Mouse (Mus musculus): ENCODE results near the gene Pecr. TPM values are rescaled to one million over a fixed set of nuclear protein-coding genes. Genes with fewer than 3 reads are reported as not detected.

Gene Pecr
- polyA plus RNA-seq, 1 experiment from 2014 or later: 8.7 TPM

- H3K4me3 ChIP-seq: peak within 1 kb of the TSS; percentile 64
- peak within 1 kb of the TSS; percentile 69 for H3K4me2 ChIP-seq
- under 1% methylated on average over 21 of the region's 21 CpGs for WGBS
Observed at GRCm38 (mm10) chr1:72307317-72307798, 23.2 kb upstream of the Pecr start, which contains the start of gene Xrcc5. Gene Xrcc5 (plus strand): TSS chr1:72307421.

GRCm38 (mm10) chr1:72306679-72307181, 22.6 kb upstream of the Pecr start:
- peak overlapping the region; percentile 69 for H3K4me2 ChIP-seq

More at GRCm38 (mm10) chr1:72307317-72307798, 23.2 kb upstream of the Pecr start, which contains the start of gene Xrcc5:
- Histone ChIP-seq H3K27me3 (no peaks in the 10 kb centered on the region), H3K4me1 (replicated peaks) (peaks cover 29% of the 10 kb centered on the region), H3K27ac (replicated peaks) (peak within 1 kb of the TSS; percentile 92), H3K36me3 (peaks cover 4% of the 10 kb centered on the region; the same call in 1 of the 2 replicates), H3K9ac (peak within 1 kb of the TSS; percentile 83), H3K9me3 (no peaks in the 10 kb centered on the region)
- peak; percentile 99 for ATAC-seq (ENCODE audit: low read depth)

GRCm38 (mm10) chr1:72306241-72306640, 22.1 kb upstream of the Pecr start:
- Histone ChIP-seq H3K27me3 (no peaks in the 10 kb centered on the region), H3K4me1 (replicated peaks) (peaks cover 29% of the 10 kb centered on the region), H3K4me3 (no peak overlapping the region; the same call in 1 of the 2 replicates), H3K4me2 (peak overlapping the region; percentile 69), H3K9me3 (no peaks in the 10 kb centered on the region), H3K36me3 (peaks cover 6% of the 10 kb centered on the region), H3K9ac (0 out of 2 replicates have a peak overlapping the region, but pooled peaks have one; percentile 83), H3K27ac (replicated peaks) (peak overlapping the region; percentile 55)
- ATAC-seq (ENCODE audit: low read depth): no peak
- 33% methylated on average over 3 of the region's 3 CpGs for WGBS

More at GRCm38 (mm10) chr1:72306679-72307181, 22.6 kb upstream of the Pecr start:
- Histone ChIP-seq H3K9ac (peak overlapping the region; percentile 83), H3K4me3 (peak overlapping the region; percentile 64), H3K9me3 (no peaks in the 10 kb centered on the region), H3K27ac (replicated peaks) (peak overlapping the region; percentile 92), H3K36me3 (peaks cover 3% of the 10 kb centered on the region; the same call in 1 of the 2 replicates), H3K27me3 (no peaks in the 10 kb centered on the region), H3K4me1 (replicated peaks) (peaks cover 29% of the 10 kb centered on the region)
- ATAC-seq (ENCODE audit: low read depth): peak; percentile 85
- 2% methylated on average over 11 of the region's 11 CpGs for WGBS

- Histone ChIP-seq H3K9ac (no peak overlapping the region), H3K27ac (replicated peaks) (no peak overlapping the region), H3K4me1 (replicated peaks) (peaks cover 6% of the 10 kb centered on the region), H3K9me3 (no peaks in the 10 kb centered on the region), H3K4me2 (no peak overlapping the region), H3K27me3 (no peaks in the 10 kb centered on the region), H3K36me3 (peaks cover 43% of the 10 kb centered on the region), H3K4me3 (no peak overlapping the region)
- WGBS: 87% methylated on average over 1 of the region's 1 CpGs
- ATAC-seq (ENCODE audit: low read depth): no peak
Observed at GRCm38 (mm10) chr1:72301845-72302244, 17.7 kb upstream of the Pecr start.

GRCm38 (mm10) chr1:72295746-72296145, 11.6 kb upstream of the Pecr start:
- Histone ChIP-seq H3K27ac (replicated peaks) (no peak overlapping the region), H3K27me3 (no peaks in the 10 kb centered on the region), H3K9ac (no peak overlapping the region), H3K36me3 (peaks cover 47% of the 10 kb centered on the region), H3K9me3 (no peaks in the 10 kb centered on the region), H3K4me1 (replicated peaks) (no peaks in the 10 kb centered on the region), H3K4me2 (no peak overlapping the region), H3K4me3 (no peak overlapping the region)
- ATAC-seq (ENCODE audit: low read depth): no peak
- 91% methylated on average over 8 of the region's 8 CpGs for WGBS

- Histone ChIP-seq H3K27ac (replicated peaks) (no peak overlapping the region), H3K27me3 (no peaks in the 10 kb centered on the region), H3K36me3 (peaks cover 34% of the 10 kb centered on the region), H3K4me1 (replicated peaks) (no peaks in the 10 kb centered on the region), H3K9ac (no peak overlapping the region), H3K9me3 (no peaks in the 10 kb centered on the region), H3K4me2 (no peak overlapping the region), H3K4me3 (no peak overlapping the region)
- no peak for ATAC-seq (ENCODE audit: low read depth)
- 69% methylated on average over 4 of the region's 4 CpGs for WGBS
Observed at GRCm38 (mm10) chr1:72293869-72294663, 10.0 kb upstream of the Pecr start.

- ATAC-seq (ENCODE audit: low read depth): no peak
- no peak overlapping the region for H3K4me2 ChIP-seq
- H3K27me3 ChIP-seq: no peaks in the 10 kb centered on the region
- H3K9ac ChIP-seq: no peak overlapping the region
- peaks cover 22% of the 10 kb centered on the region for H3K36me3 ChIP-seq
- H3K27ac ChIP-seq (replicated peaks): no peak overlapping the region
- no peaks in the 10 kb centered on the region for H3K9me3 ChIP-seq
- WGBS: 84% methylated on average over 2 of the region's 2 CpGs
- H3K4me3 ChIP-seq: no peak overlapping the region
- H3K4me1 ChIP-seq (replicated peaks): peaks cover 10% of the 10 kb centered on the region
Observed at GRCm38 (mm10) chr1:72291925-72292324, 7.8 kb upstream of the Pecr start.

DNA sequence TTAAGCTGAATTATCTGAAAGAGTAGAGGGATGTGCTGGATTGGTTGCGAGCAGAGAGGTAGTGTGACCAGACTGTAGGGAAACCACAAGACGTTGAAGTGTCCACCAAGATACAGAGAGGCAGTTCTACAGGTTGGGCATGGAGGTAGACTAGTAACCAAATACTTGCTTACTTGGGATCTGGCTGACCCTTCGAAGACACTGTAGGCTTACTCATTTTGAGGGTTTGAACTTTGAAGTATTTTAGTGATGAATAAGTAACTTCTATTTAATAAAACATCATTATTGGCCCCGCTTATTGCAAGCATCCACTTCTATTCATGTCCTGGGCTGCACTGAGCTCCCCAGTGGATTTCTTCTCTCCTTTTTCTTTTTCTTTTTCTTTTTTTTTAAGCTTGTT, 7.3 kb upstream of the Pecr start:
- H3K27ac ChIP-seq (replicated peaks): no peak overlapping the region
- H3K9me3 ChIP-seq: no peaks in the 10 kb centered on the region
- no peaks in the 10 kb centered on the region for H3K27me3 ChIP-seq
- no peak overlapping the region for H3K4me2 ChIP-seq
- H3K4me3 ChIP-seq: no peak overlapping the region
- peaks cover 22% of the 10 kb centered on the region for H3K36me3 ChIP-seq
- no peak for ATAC-seq (ENCODE audit: low read depth)
- H3K4me1 ChIP-seq (replicated peaks): peaks cover 15% of the 10 kb centered on the region
- no peak overlapping the region for H3K9ac ChIP-seq
- WGBS: 95% methylated on average over 4 of the region's 4 CpGs

DNA sequence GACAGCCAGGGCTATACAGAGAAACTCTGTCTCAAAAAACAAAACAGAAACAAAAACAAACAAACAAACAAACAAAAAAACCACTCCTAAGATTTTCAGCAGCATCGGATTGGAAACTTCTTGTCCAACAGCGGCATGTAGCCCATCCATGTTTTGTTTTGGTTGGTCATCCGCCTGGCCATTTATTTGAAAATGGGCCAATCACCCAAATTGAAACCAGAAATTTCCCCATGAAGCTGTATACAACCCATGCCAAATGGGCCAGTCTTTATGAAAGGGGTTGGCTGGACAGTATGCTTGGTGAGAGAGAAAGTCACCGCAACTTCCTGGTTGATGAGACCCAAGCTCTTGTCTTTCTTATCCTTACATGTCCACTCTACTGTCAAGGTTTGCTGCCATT, 6.8 kb upstream of the Pecr start:
- no peak for ATAC-seq (ENCODE audit: low read depth)
- WGBS: 96% methylated on average over 4 of the region's 4 CpGs
- H3K4me1 ChIP-seq (replicated peaks): peaks cover 20% of the 10 kb centered on the region
- H3K4me3 ChIP-seq: no peak overlapping the region
- no peak overlapping the region for H3K9ac ChIP-seq
- H3K27ac ChIP-seq (replicated peaks): no peak overlapping the region
- no peaks in the 10 kb centered on the region for H3K9me3 ChIP-seq
- no peaks in the 10 kb centered on the region for H3K27me3 ChIP-seq
- H3K36me3 ChIP-seq: peaks cover 22% of the 10 kb centered on the region
- H3K4me2 ChIP-seq: no peak overlapping the region

DNA sequence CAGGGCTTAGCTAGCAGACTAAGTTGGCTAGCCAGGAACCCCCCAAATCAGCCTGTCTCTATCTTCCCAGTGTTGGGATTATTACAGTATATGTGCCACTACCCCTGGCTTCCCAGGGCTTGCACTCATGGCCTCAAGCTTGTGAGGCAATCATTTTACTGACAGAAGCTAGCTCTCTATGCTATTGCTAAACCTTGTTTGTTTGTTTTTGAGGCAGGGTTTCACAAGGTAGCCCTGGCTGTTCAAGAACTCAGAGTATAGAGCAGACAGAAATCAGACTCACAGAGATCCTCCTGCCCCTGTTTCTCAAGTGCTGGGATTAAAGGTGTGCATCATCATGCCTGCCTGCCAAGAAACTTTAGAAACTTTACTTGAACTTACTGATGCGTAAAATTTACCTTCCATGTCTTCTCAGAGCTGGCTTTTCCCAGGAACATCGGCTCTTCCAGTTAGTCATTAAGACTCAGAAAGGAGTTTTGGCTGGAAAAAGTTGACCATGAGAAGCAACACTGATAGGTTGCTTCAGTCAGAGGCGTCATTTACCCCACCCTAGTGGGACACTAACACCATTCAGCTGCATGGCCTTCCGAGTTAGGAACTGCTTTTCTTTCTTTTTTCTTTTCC, 4.5 kb upstream of the Pecr start:
- no peak for ATAC-seq (ENCODE audit: low read depth)
- Histone ChIP-seq H3K27ac (replicated peaks) (no peak overlapping the region), H3K4me3 (no peak overlapping the region), H3K36me3 (peaks cover 10% of the 10 kb centered on the region), H3K9ac (no peak overlapping the region), H3K4me1 (replicated peaks) (peaks cover 39% of the 10 kb centered on the region), H3K4me2 (no peak overlapping the region), H3K27me3 (no peaks in the 10 kb centered on the region), H3K9me3 (no peaks in the 10 kb centered on the region)
- 88% methylated on average over 4 of the region's 4 CpGs for WGBS

- no peak overlapping the region for H3K27ac ChIP-seq (replicated peaks)
- H3K9ac ChIP-seq: no peak overlapping the region
- ATAC-seq (ENCODE audit: low read depth): no peak
- WGBS: 89% methylated on average over 4 of the region's 4 CpGs
- 0 out of 2 replicates have a peak overlapping the region, but pooled peaks have one; percentile 88 for H3K4me2 ChIP-seq
- H3K27me3 ChIP-seq: no peaks in the 10 kb centered on the region
- no peak overlapping the region for H3K4me3 ChIP-seq
- peaks cover 39% of the 10 kb centered on the region for H3K4me1 ChIP-seq (replicated peaks)
- H3K9me3 ChIP-seq: no peaks in the 10 kb centered on the region
- H3K36me3 ChIP-seq: peaks cover 10% of the 10 kb centered on the region
Observed at GRCm38 (mm10) chr1:72287893-72288292, 3.8 kb upstream of the Pecr start.

DNA sequence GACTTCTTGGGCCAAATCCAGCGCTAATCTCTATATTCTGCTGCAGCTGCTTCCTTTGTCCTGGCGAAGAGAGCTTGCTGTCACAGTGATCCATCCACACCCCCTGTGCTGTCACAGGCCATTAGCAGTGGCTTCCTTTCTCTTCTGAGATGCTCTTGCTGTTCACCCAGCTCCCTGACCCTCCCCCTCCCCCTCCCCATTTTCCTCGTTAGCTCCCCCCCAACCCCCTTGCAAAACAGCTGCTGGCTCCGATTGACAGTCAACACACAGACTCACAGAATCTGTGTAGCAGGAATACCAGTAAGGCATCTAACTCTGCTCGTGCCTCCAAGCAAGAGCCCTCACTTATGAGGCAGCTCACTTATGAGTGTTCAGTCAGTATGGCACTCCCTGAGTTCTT, 2.8 kb upstream of the Pecr start:
- no peak overlapping the region for H3K4me3 ChIP-seq
- no peaks in the 10 kb centered on the region for H3K27me3 ChIP-seq
- ATAC-seq (ENCODE audit: low read depth): peak; percentile 21; the same call in 1 of the 2 replicates
- peaks cover 10% of the 10 kb centered on the region for H3K36me3 ChIP-seq
- H3K27ac ChIP-seq (replicated peaks): peak overlapping the region; percentile 93
- peak overlapping the region; percentile 88 for H3K4me2 ChIP-seq
- H3K9ac ChIP-seq: peak overlapping the region; percentile 82
- peaks cover 39% of the 10 kb centered on the region for H3K4me1 ChIP-seq (replicated peaks)
- no peaks in the 10 kb centered on the region for H3K9me3 ChIP-seq
- 11% methylated on average over 5 of the region's 5 CpGs for WGBS
